In genomic region chr10:99299303-99299702, GRCm38 (mm10) we compare ENCODE assay signal across 11 mouse cellular contexts. TPM values are rescaled to one million over a fixed set of nuclear protein-coding genes. Genes with fewer than 3 reads are reported as not detected.
DNase-seq lines count a peak whose midpoint lies in the region; ATAC-seq and TF ChIP-seq lines count a peak whose summit lies in the region.
"Had no signal": no experiment of that assay in that cellular context is flagged by ENCODE, and none has a peak within 500 bp of the region (broad histone marks: within the 10 kb centered on the region; RNA-seq: fewer than 3 reads in every experiment).

No protein-coding gene starts in this region.

- no peak for TF ChIP-seq CTCF in heart, adult 2 months (IDR thresholded peaks at IDR 0.05)
- TF ChIP-seq CTCF in midbrain, postnatal 0 days (IDR thresholded peaks at IDR 0.05) = no peak

- no peak for TF ChIP-seq EP300 in heart, adult 2 months (IDR thresholded peaks at IDR 0.05; ENCODE audit: insufficient read depth, low read depth, low read length)

- no peaks in the 10 kb centered on the region for H3K27me3 ChIP-seq in heart, adult 2 months (ENCODE audit: control insufficient read depth, insufficient read depth, low read length)
- peaks cover 54% of the 10 kb centered on the region for H3K27me3 ChIP-seq in midbrain, embryonic 10.5 days (ENCODE audit: low read depth, poor library complexity, severe bottlenecking)
- no peaks in the 10 kb centered on the region for H3K27me3 ChIP-seq in midbrain, postnatal 0 days (ENCODE audit: insufficient read depth, low read length)
- H3K27me3 ChIP-seq in limb, embryonic 10.5 days (ENCODE audit: low read depth, poor library complexity, severe bottlenecking) = no peaks in the 10 kb centered on the region
- no peaks in the 10 kb centered on the region for H3K27me3 ChIP-seq in neural tube, embryonic 14.5 days (ENCODE audit: control insufficient read depth, insufficient read depth, low read length)
- H3K27me3 ChIP-seq: stomach, embryonic 15.5 days had no signal

- H3K36me3 ChIP-seq in heart, adult 2 months (ENCODE audit: control insufficient read depth, insufficient read depth, low read length) = no peaks in the 10 kb centered on the region
- no peaks in the 10 kb centered on the region for H3K36me3 ChIP-seq in midbrain, embryonic 10.5 days
- no peaks in the 10 kb centered on the region for H3K36me3 ChIP-seq in midbrain, postnatal 0 days (ENCODE audit: insufficient read depth, low read length)
- H3K36me3 ChIP-seq in limb, embryonic 10.5 days = no peaks in the 10 kb centered on the region
- no peaks in the 10 kb centered on the region for H3K36me3 ChIP-seq in neural tube, embryonic 14.5 days (ENCODE audit: control insufficient read depth, insufficient read depth, low read length)
- H3K36me3 ChIP-seq: stomach, embryonic 15.5 days had no signal

- peaks cover 1% of the 10 kb centered on the region; the same call in 1 of the 2 replicates for H3K4me1 ChIP-seq in heart, adult 2 months (ENCODE audit: control insufficient read depth, insufficient read depth, low read length)
- H3K4me1 ChIP-seq in midbrain, embryonic 10.5 days = peaks cover 16% of the 10 kb centered on the region
- H3K4me1 ChIP-seq in midbrain, postnatal 0 days (ENCODE audit: insufficient read depth, low read length) = no peaks in the 10 kb centered on the region; the same call in 1 of the 2 replicates
- peaks cover 44% of the 10 kb centered on the region for H3K4me1 ChIP-seq in limb, embryonic 10.5 days
- H3K4me1 ChIP-seq in neural tube, embryonic 14.5 days (ENCODE audit: control insufficient read depth, insufficient read depth, low read length) = peaks cover 7% of the 10 kb centered on the region; the same call in 1 of the 2 replicates

- ATAC-seq in midbrain, postnatal 0 days (ENCODE audit: low FRiP score) = no peak
- no peak for ATAC-seq in neural tube, embryonic 14.5 days (ENCODE audit: low read depth)

- H3K4me2 ChIP-seq in midbrain, postnatal 0 days (ENCODE audit: low read depth, low read length, poor library complexity, severe bottlenecking) = no peak overlapping the region
- H3K4me2 ChIP-seq in neural tube, embryonic 14.5 days (ENCODE audit: low read depth, low read length) = peak overlapping the region; percentile 6; the same call in 1 of the 2 replicates
- H3K4me2 ChIP-seq: stomach, embryonic 15.5 days had no signal

- intact Hi-C loops in heart, adult 2 months (cut with DNase I) = no loop called here

- H3K9me3 ChIP-seq in midbrain, embryonic 10.5 days (replicated peaks) = no peaks in the 10 kb centered on the region
- no peaks in the 10 kb centered on the region for H3K9me3 ChIP-seq in midbrain, postnatal 0 days (ENCODE audit: low read length)
- H3K9me3 ChIP-seq in limb, embryonic 10.5 days (replicated peaks) = no peaks in the 10 kb centered on the region
- H3K9me3 ChIP-seq in neural tube, embryonic 14.5 days (ENCODE audit: control insufficient read depth, low read length) = no peaks in the 10 kb centered on the region
- H3K9me3 ChIP-seq: stomach, embryonic 15.5 days had no signal

- H3K79me2 ChIP-seq in heart, adult 2 months (replicated peaks; ENCODE audit: control insufficient read depth, insufficient read depth, low read length) = no peaks in the 10 kb centered on the region

- no peak for TF ChIP-seq POLR2A in heart, adult 2 months (IDR thresholded peaks at IDR 0.05; ENCODE audit: insufficient read depth, low read depth, low read length)

- peak; percentile 67 for DNase-seq in heart, adult 11 months
- DNase-seq in heart, adult 2 months = no peak
- DNase-seq in midbrain, embryonic 10.5 days (ENCODE audit: low spot score) = no peak
- DNase-seq in midbrain, postnatal 0 days (ENCODE audit: low spot score) = no peak
- peak; percentile 77 for DNase-seq in limb, embryonic 10.5 days (ENCODE audit: low spot score)
- no peak for DNase-seq in adrenal gland, postnatal 10 days
- no peak for DNase-seq in layer of hippocampus, postnatal 25 days (ENCODE audit: extremely low spot score in 1 of 2, low spot score in 1 of 2)
- DNase-seq: adrenal gland, postnatal 25 days; cerebellum, adult 9-10 months had no signal

- no peak overlapping the region for H3K4me3 ChIP-seq in heart, adult 2 months
- H3K4me3 ChIP-seq in midbrain, embryonic 10.5 days = peak overlapping the region; percentile 26
- no peak overlapping the region for H3K4me3 ChIP-seq in midbrain, postnatal 0 days (ENCODE audit: low read depth, low read length)
- peak overlapping the region; percentile 33 for H3K4me3 ChIP-seq in limb, embryonic 10.5 days
- H3K4me3 ChIP-seq in neural tube, embryonic 14.5 days (ENCODE audit: low read depth, low read length) = no peak overlapping the region
- H3K4me3 ChIP-seq: stomach, embryonic 15.5 days had no signal

- no peak overlapping the region for H3K9ac ChIP-seq in heart, adult 2 months (ENCODE audit: low read depth, low read length)
- H3K9ac ChIP-seq in midbrain, postnatal 0 days (replicated peaks; ENCODE audit: low read length, poor library complexity, severe bottlenecking) = no peak overlapping the region
- no peak overlapping the region; the same call in 1 of the 2 replicates for H3K9ac ChIP-seq in neural tube, embryonic 14.5 days (replicated peaks; ENCODE audit: low read depth, low read length)
- H3K9ac ChIP-seq: stomach, embryonic 15.5 days had no signal

- no peak overlapping the region for H3K27ac ChIP-seq in heart, adult 2 months
- peak overlapping the region; percentile 59; the same call in 1 of the 2 replicates for H3K27ac ChIP-seq in midbrain, embryonic 10.5 days (replicated peaks)
- no peak overlapping the region for H3K27ac ChIP-seq in midbrain, postnatal 0 days (ENCODE audit: low read depth, low read length)
- peak overlapping the region; percentile 86 for H3K27ac ChIP-seq in limb, embryonic 10.5 days
- no peak overlapping the region for H3K27ac ChIP-seq in neural tube, embryonic 14.5 days (ENCODE audit: low read depth, low read length)
- H3K27ac ChIP-seq: stomach, embryonic 15.5 days had no signal

- 82% methylated on average over 9 of the region's 9 CpGs for WGBS in heart, adult 2 months
- WGBS in midbrain, embryonic 10.5 days = 13% methylated on average over 9 of the region's 9 CpGs
- WGBS in midbrain, postnatal 0 days = 24% methylated on average over 9 of the region's 9 CpGs
- 4% methylated on average over 9 of the region's 9 CpGs for WGBS in limb, embryonic 10.5 days
- 22% methylated on average over 9 of the region's 9 CpGs for WGBS in neural tube, embryonic 14.5 days

RNA-seq across cellular contexts. Expression of gene Dusp6, which starts 36.3 kb away (rescaled TPM):
- total RNA-seq in heart, adult 2 months (2021) = 10 to 100 TPM; 15.8 to 21.4 TPM
- polyA plus RNA-seq in heart, adult 2 months (2012; rRNA removed) = 24.8 and 25.6 TPM in 2 replicates
- 52.1 and 66.0 TPM in 2 replicates for polyA plus RNA-seq in midbrain, embryonic 10.5 days (2016; fragmentation: Nextera tagmentation; extraction: Ambion mirVana)
- total RNA-seq in midbrain, postnatal 0 days (2014; rRNA removed) = 47.7 and 52.1 TPM in 2 replicates
- polyA plus RNA-seq in midbrain, postnatal 0 days (2015; fragmentation: Nextera tagmentation; extraction: Ambion mirVana) = 23.5 and 25.4 TPM in 2 replicates
- polyA plus RNA-seq in limb, embryonic 10.5 days (2016; fragmentation: Nextera tagmentation; extraction: Ambion mirVana) = 206 and 223 TPM in 2 replicates
- polyA plus RNA-seq in neural tube, embryonic 14.5 days (2014; fragmentation: Nextera tagmentation; extraction: Ambion mirVana) = 20.3 and 27.6 TPM in 2 replicates
- 10 to 100 TPM; 90.0 to 93.5 TPM for total RNA-seq in adrenal gland, postnatal 10 days (2021)
- total RNA-seq in layer of hippocampus, postnatal 25 days (2021) = 10 to 100 TPM; 74.9 to 93.5 TPM

Comparison
In these comparisons a context has a peak if more than half of its experiments do, and no peak if none do; other contexts are left out.
1. DNase-seq: peak in heart, adult 11 months (single experiment) and limb, embryonic 10.5 days (single experiment); none in heart, adult 2 months (0 of 2), midbrain, embryonic 10.5 days (single experiment), midbrain, postnatal 0 days (single experiment), adrenal gland, postnatal 10 days (single experiment) and layer of hippocampus, postnatal 25 days (0 of 2).
2. H3K27ac ChIP-seq: peak in midbrain, embryonic 10.5 days (single experiment) and limb, embryonic 10.5 days (single experiment); none in heart, adult 2 months (single experiment), midbrain, postnatal 0 days (single experiment) and neural tube, embryonic 14.5 days (single experiment).
3. H3K4me3 ChIP-seq: peak in midbrain, embryonic 10.5 days (single experiment) and limb, embryonic 10.5 days (single experiment); none in heart, adult 2 months (single experiment), midbrain, postnatal 0 days (single experiment) and neural tube, embryonic 14.5 days (single experiment).